Mouse (Mus musculus): ENCODE measurements at regions not wholly inside any gene's neighbourhood (a gene's known extent, or its start where the extent isn't known, plus 50 kb on each side); places are given as distances from the start of the nearest gene placed in this dataset.

DNA sequence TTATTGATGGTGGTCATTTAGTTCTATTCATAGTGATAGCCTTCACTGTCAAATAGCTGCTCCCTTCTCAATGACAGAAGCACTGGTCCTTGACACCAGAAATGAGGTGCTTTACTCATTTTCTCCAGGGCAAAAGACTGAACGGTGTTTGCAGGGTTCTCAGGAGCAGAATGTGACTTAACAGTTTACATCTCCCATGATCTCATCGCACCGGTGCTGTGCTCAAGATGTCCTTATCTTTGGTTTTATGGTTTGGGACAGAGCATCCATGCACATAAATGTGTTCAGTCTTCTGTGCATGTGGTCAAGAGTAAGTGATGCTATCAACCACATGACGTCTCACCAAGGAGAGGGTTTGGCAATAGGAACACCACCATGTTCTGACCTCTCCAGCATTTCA is 78.1 kb upstream of the Pdc start:
- H3K27ac ChIP-seq, result no peak overlapping the region
- H3K4me1 ChIP-seq, result no peaks in the 10 kb centered on the region
- no peaks in the 10 kb centered on the region for H3K36me3 ChIP-seq
- no peaks in the 10 kb centered on the region for H3K9me3 ChIP-seq (replicated peaks)
- H3K4me3 ChIP-seq, result no peak overlapping the region
- WGBS, result 95% methylated on average over 4 of the region's 4 CpGs
- H3K27me3 ChIP-seq (ENCODE audit: low read depth, poor library complexity, severe bottlenecking), result no peaks in the 10 kb centered on the region
- no peak for DNase-seq (ENCODE audit: low spot score)

GRCm38 (mm10) chr1:150242108-150242507 is 77.1 kb upstream of the Pdc start:
- H3K4me1 ChIP-seq, result no peaks in the 10 kb centered on the region

DNA sequence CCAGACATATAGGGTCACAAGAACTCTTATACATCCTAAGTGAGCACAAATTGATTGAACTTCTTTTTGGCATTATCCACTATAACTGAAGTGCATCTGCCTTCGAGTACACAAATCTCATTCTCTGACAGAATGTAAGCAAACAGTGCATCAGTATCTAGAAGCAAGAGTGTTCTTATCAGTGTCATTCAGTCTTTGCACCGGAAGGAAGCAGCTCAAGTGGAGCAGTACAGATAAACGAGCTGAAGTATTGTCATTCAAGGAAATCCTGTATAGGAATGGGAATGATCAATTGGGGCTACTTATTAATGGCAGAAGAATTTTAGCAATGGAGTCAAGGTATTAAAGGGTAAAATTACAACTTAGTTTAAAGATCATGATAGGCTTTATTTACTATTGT is 74.3 kb upstream of the Pdc start:
- Histone ChIP-seq H3K4me1 (no peaks in the 10 kb centered on the region), H3K9me3 (replicated peaks) (no peaks in the 10 kb centered on the region), H3K27ac (no peak overlapping the region), H3K27me3 (ENCODE audit: low read depth, poor library complexity, severe bottlenecking) (no peaks in the 10 kb centered on the region), H3K36me3 (no peaks in the 10 kb centered on the region), H3K4me3 (no peak overlapping the region)
- no peak for DNase-seq (ENCODE audit: low spot score)
- 78% methylated on average over 3 of the region's 3 CpGs for WGBS

More at GRCm38 (mm10) chr1:150242108-150242507, 77.1 kb upstream of the Pdc start:
- H3K36me3 ChIP-seq, result no peaks in the 10 kb centered on the region
- H3K4me3 ChIP-seq, result no peak overlapping the region
- H3K27ac ChIP-seq, result no peak overlapping the region
- DNase-seq (ENCODE audit: low spot score), result no peak
- no peaks in the 10 kb centered on the region for H3K27me3 ChIP-seq (ENCODE audit: low read depth, poor library complexity, severe bottlenecking)
- no peaks in the 10 kb centered on the region for H3K9me3 ChIP-seq (replicated peaks)

GRCm38 (mm10) chr1:150251422-150251821 is 67.8 kb upstream of the Pdc start:
- H3K36me3 ChIP-seq, result no peaks in the 10 kb centered on the region
- H3K27me3 ChIP-seq (ENCODE audit: low read depth, poor library complexity, severe bottlenecking), result no peaks in the 10 kb centered on the region
- H3K4me3 ChIP-seq, result no peak overlapping the region
- WGBS, result 82% methylated on average over 1 of the region's 1 CpGs
- no peaks in the 10 kb centered on the region for H3K9me3 ChIP-seq (replicated peaks)
- no peaks in the 10 kb centered on the region for H3K4me1 ChIP-seq
- H3K27ac ChIP-seq, result no peak overlapping the region
- no peak for DNase-seq (ENCODE audit: low spot score)

DNA sequence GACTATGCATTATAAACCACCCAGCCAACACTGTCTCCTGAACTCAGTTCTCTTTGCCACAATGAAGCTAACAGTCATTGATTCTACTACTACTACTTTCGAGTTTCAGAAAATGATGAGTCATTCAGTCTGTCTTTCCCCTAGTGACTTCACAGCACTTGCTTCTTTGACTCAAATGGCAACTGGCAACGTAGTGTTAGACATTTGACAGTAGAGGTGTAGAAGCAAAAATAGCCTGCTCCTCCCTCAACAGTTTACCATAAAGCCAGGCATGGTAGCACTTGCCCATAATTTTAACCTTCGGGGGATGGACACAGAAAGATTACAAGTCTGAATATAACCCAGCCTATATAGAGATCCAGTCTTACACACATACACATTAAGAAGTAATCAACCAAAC is 67.3 kb upstream of the Pdc start:
- 88% methylated on average over 3 of the region's 3 CpGs for WGBS
- H3K4me3 ChIP-seq, result no peak overlapping the region
- H3K4me1 ChIP-seq, result no peaks in the 10 kb centered on the region
- H3K9me3 ChIP-seq (replicated peaks), result no peaks in the 10 kb centered on the region
- H3K36me3 ChIP-seq, result no peaks in the 10 kb centered on the region
- H3K27me3 ChIP-seq (ENCODE audit: low read depth, poor library complexity, severe bottlenecking), result no peaks in the 10 kb centered on the region
- no peak overlapping the region for H3K27ac ChIP-seq
- no peak for DNase-seq (ENCODE audit: low spot score)

DNA sequence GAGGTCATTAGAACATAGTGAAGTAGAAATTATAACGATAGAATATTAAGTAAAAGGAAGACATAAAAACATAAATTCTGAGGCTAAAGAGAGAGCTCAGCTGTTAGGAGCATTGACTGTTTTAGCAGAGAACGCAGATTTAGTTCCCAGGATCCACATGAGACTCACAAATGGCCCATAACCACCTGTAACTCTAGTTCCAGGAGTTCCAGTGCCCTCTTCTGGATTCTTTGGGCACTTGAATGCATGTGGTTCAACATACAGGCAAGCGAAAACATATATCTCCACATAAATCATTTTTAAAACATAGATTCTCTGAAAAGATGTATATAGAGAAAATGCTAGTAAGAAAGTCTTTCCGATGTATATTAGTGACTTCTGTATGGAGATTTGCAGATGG is 61.6 kb upstream of the Pdc start:
- Histone ChIP-seq H3K27ac (no peak overlapping the region), H3K27me3 (ENCODE audit: low read depth, poor library complexity, severe bottlenecking) (no peaks in the 10 kb centered on the region), H3K9me3 (replicated peaks) (no peaks in the 10 kb centered on the region), H3K4me3 (no peak overlapping the region), H3K4me1 (no peaks in the 10 kb centered on the region), H3K36me3 (no peaks in the 10 kb centered on the region)
- DNase-seq (ENCODE audit: low spot score), result no peak
- 68% methylated on average over 4 of the region's 4 CpGs for WGBS

DNA sequence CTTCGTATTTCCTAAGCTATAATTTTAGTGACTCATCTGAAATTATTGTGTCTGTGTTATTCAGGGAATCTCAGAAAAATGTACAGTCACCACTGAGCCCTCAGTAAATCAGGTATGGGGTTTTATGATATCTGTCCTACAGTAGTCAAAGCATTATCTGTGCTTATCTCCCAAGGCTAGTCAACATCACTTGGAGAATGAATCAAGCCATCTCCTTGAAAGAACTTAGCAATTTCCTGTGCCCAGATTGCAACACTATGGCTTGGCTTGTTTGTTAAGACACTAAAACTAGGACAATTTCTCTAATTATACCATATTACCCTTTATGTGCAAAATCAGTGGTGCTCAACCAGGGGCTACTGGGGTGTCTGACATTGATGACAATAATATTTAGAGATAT is 58.9 kb upstream of the Pdc start:
- Histone ChIP-seq H3K36me3 (no peaks in the 10 kb centered on the region), H3K27ac (no peak overlapping the region), H3K27me3 (ENCODE audit: low read depth, poor library complexity, severe bottlenecking) (no peaks in the 10 kb centered on the region), H3K4me1 (no peaks in the 10 kb centered on the region), H3K4me3 (no peak overlapping the region), H3K9me3 (replicated peaks) (no peaks in the 10 kb centered on the region)
- DNase-seq (ENCODE audit: low spot score), result no peak
- WGBS, result 86% methylated on average over 1 of the region's 1 CpGs

GRCm38 (mm10) chr1:150266502-150266901 is 52.7 kb upstream of the Pdc start:
- Histone ChIP-seq H3K4me3 (no peak overlapping the region), H3K27me3 (ENCODE audit: low read depth, poor library complexity, severe bottlenecking) (no peaks in the 10 kb centered on the region), H3K9me3 (replicated peaks) (no peaks in the 10 kb centered on the region), H3K4me1 (no peaks in the 10 kb centered on the region), H3K36me3 (no peaks in the 10 kb centered on the region), H3K27ac (no peak overlapping the region)
- DNase-seq (ENCODE audit: low spot score), result no peak
- WGBS, result 51% methylated on average over 3 of the region's 3 CpGs

DNA sequence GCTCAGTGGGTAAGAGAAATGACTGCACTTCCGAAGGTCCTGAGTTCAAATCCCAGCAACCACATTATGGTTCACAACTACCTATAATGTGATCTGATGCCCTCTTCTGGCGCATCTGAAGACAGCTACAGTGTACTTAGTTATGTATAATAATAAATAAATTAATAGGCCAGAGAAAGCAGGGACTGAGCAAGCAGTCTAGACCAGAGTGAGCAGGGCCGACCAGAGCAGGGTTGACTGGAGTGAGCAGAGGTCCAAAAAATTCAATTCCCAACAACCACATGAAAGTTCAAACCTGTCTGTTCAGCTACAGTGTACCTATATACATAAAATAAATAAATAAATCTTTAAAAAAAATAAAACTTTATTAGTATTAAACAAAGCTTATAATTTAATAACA is 52.2 kb upstream of the Pdc start:
- Histone ChIP-seq H3K27me3 (ENCODE audit: low read depth, poor library complexity, severe bottlenecking) (no peaks in the 10 kb centered on the region), H3K27ac (no peak overlapping the region), H3K9me3 (replicated peaks) (no peaks in the 10 kb centered on the region), H3K4me1 (no peaks in the 10 kb centered on the region), H3K36me3 (no peaks in the 10 kb centered on the region), H3K4me3 (no peak overlapping the region)
- 79% methylated on average over 3 of the region's 3 CpGs for WGBS
- DNase-seq (ENCODE audit: low spot score), result no peak

Measured in limb, embryonic 10.5 days (tissue).